ENCODE assay signal across 8 mouse cellular contexts in the genomic region with DNA sequence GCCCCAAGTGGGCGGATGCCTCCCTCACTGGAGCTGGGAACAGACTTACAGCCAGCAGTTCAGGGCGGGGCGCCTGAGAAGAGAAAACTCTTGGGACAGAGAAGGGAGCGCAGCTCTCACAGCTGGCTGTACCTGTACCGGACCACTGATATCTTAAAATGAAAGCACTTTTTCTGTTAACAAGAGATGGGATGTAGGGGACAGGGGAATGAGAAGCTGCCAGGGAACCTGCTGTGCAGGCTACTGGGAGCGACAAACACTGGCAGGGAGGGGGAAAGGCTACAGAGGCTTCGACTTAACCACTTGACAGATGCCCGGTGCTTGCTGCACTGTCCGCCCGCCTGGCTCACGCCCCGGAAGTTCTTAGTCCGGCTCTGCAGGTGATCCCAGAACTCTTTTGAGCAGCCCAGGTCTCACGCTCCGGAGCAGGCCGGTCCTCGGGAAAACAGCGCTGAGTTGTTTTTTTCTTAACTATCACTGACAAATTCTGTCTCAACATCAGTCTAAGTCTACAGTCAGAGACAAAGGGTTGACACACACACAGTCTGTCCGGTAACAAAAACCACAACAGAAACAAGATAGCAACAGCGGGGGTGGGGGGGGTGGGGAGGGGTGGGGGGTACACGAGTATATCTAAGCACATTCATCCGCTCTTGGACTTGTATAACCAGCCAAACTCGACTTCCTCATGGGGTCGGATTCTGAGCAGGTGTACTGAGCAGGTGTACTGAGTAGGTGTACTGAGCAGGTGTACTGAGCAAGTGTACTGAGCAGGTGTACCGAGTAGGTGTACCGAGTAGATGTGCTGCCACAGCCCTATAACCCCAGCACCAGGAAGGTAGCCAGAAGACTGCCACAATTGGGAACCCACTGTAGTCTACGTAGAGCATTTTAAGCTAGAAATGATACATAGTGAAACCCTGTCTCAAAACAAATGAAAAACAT. TPM values are rescaled to one million over a fixed set of nuclear protein-coding genes. Genes with fewer than 3 reads are reported as not detected.
DNase-seq lines count a peak whose midpoint lies in the region; ATAC-seq and TF ChIP-seq lines count a peak whose summit lies in the region.

No protein-coding gene starts in this region.

- H3K9me3 ChIP-seq in forebrain, embryonic 15.5 days = no peaks in the 10 kb centered on the region
- H3K9me3 ChIP-seq in limb, embryonic 12.5 days = no peaks in the 10 kb centered on the region
- no peaks in the 10 kb centered on the region for H3K9me3 ChIP-seq in midbrain, postnatal 0 days (ENCODE audit: low read length)

- 21% methylated on average over 27 of the region's 27 CpGs for WGBS in forebrain, embryonic 15.5 days
- WGBS in limb, embryonic 12.5 days = 23% methylated on average over 27 of the region's 27 CpGs
- WGBS in midbrain, postnatal 0 days = 22% methylated on average over 27 of the region's 27 CpGs

- peaks cover 5% of the 10 kb centered on the region for H3K4me1 ChIP-seq in forebrain, embryonic 15.5 days
- H3K4me1 ChIP-seq in limb, embryonic 12.5 days (replicated peaks) = peaks cover 18% of the 10 kb centered on the region
- no peaks in the 10 kb centered on the region for H3K4me1 ChIP-seq in midbrain, postnatal 0 days (ENCODE audit: insufficient read depth, low read length)

- H3K27ac ChIP-seq in forebrain, embryonic 15.5 days (replicated peaks) = no peak overlapping the region
- H3K27ac ChIP-seq in limb, embryonic 12.5 days = no peak overlapping the region
- H3K27ac ChIP-seq in midbrain, postnatal 0 days (ENCODE audit: low read depth, low read length) = no peak overlapping the region

- no peak for TF ChIP-seq CTCF in midbrain, postnatal 0 days (IDR thresholded peaks at IDR 0.05)

- H3K27me3 ChIP-seq in forebrain, embryonic 15.5 days = no peaks in the 10 kb centered on the region
- H3K27me3 ChIP-seq in limb, embryonic 12.5 days = no peaks in the 10 kb centered on the region; the same call in 1 of the 2 replicates
- no peaks in the 10 kb centered on the region for H3K27me3 ChIP-seq in midbrain, postnatal 0 days (ENCODE audit: insufficient read depth, low read length)

- 0 out of 2 replicates have a peak overlapping the region, but pooled peaks have one; percentile 9 for H3K4me3 ChIP-seq in forebrain, embryonic 15.5 days
- peak overlapping the region; percentile 16 for H3K4me3 ChIP-seq in limb, embryonic 12.5 days (replicated peaks)
- H3K4me3 ChIP-seq in midbrain, postnatal 0 days (ENCODE audit: low read depth, low read length) = peak overlapping the region; percentile 15; the same call in 1 of the 2 replicates

- no peak for ATAC-seq in forebrain, embryonic 15.5 days (replicated peaks)
- no peak for ATAC-seq in limb, embryonic 12.5 days (ENCODE audit: insufficient number of reproducible peaks, insufficient read depth, low FRiP score, low TSS enrichment, low read depth)
- ATAC-seq in midbrain, postnatal 0 days (ENCODE audit: low FRiP score) = no peak

- peak; percentile 50 to 61 for DNase-seq in lung, adult 18-20 months
- no peak for DNase-seq in lung, postnatal 10 days
- no peak for DNase-seq in midbrain, postnatal 0 days (ENCODE audit: low spot score)
- peak; percentile 67 for DNase-seq in thymus, postnatal 4 days
- no peak for DNase-seq in frontal cortex, adult 2 months (ENCODE audit: extremely low spot score in 1 of 2, low spot score in 1 of 2)
- no peak for DNase-seq in adrenal gland, adult (ENCODE audit: inconsistent age in 2 of 2, low spot score in 1 of 2)

- H3K36me3 ChIP-seq in forebrain, embryonic 15.5 days = no peaks in the 10 kb centered on the region
- H3K36me3 ChIP-seq in limb, embryonic 12.5 days = no peaks in the 10 kb centered on the region
- H3K36me3 ChIP-seq in midbrain, postnatal 0 days (ENCODE audit: insufficient read depth, low read length) = no peaks in the 10 kb centered on the region

- peak overlapping the region; percentile 35 for H3K4me2 ChIP-seq in forebrain, embryonic 15.5 days (replicated peaks)
- H3K4me2 ChIP-seq in limb, embryonic 12.5 days = peak overlapping the region; percentile 50
- H3K4me2 ChIP-seq in midbrain, postnatal 0 days (ENCODE audit: low read depth, low read length, poor library complexity, severe bottlenecking) = peak overlapping the region; percentile 39

- H3K9ac ChIP-seq in forebrain, embryonic 15.5 days (replicated peaks) = no peak overlapping the region
- no peak overlapping the region; the same call in 1 of the 2 replicates for H3K9ac ChIP-seq in limb, embryonic 12.5 days (replicated peaks)
- H3K9ac ChIP-seq in midbrain, postnatal 0 days (replicated peaks; ENCODE audit: low read length, poor library complexity, severe bottlenecking) = 0 out of 2 replicates have a peak overlapping the region, but pooled peaks have one; percentile 24

RNA-seq across cellular contexts. Expression of a gene that starts 2.0 kb away (rescaled TPM):
- polyA plus RNA-seq in forebrain, embryonic 15.5 days (2015; fragmentation: Nextera tagmentation; extraction: Ambion mirVana) = 1.3 and 1.6 TPM in 2 replicates
- polyA plus RNA-seq in limb, embryonic 12.5 days (2016; fragmentation: Nextera tagmentation; extraction: Ambion mirVana) = 1.4 and 1.8 TPM in 2 replicates
- 2.3 and 5.9 TPM in 2 replicates for total RNA-seq in midbrain, postnatal 0 days (2014; rRNA removed)
- 1.4 and 1.9 TPM in 2 replicates for polyA plus RNA-seq in midbrain, postnatal 0 days (2015; fragmentation: Nextera tagmentation; extraction: Ambion mirVana)
- 2.3 and 2.9 TPM in 2 replicates for polyA plus RNA-seq in frontal cortex, adult 2 months (2012; rRNA removed)

RNA-seq across cellular contexts. Expression of a gene that starts 2.0 kb away (rescaled TPM):
- not detected in 2 replicates for polyA plus RNA-seq in forebrain, embryonic 15.5 days (2015; fragmentation: Nextera tagmentation; extraction: Ambion mirVana)
- not detected in 2 replicates for polyA plus RNA-seq in limb, embryonic 12.5 days (2016; fragmentation: Nextera tagmentation; extraction: Ambion mirVana)
- 0.49 TPM in 1 of 2 replicates, not detected in the other for total RNA-seq in midbrain, postnatal 0 days (2014; rRNA removed)
- not detected in 2 replicates for polyA plus RNA-seq in midbrain, postnatal 0 days (2015; fragmentation: Nextera tagmentation; extraction: Ambion mirVana)
- polyA plus RNA-seq in frontal cortex, adult 2 months (2012; rRNA removed) = 0.16 and 0.23 TPM in 2 replicates

RNA-seq across cellular contexts. Expression of a gene that starts 32.9 kb away (rescaled TPM):
- polyA plus RNA-seq in forebrain, embryonic 15.5 days (2015; fragmentation: Nextera tagmentation; extraction: Ambion mirVana) = 0.50 and 0.66 TPM in 2 replicates
- polyA plus RNA-seq in limb, embryonic 12.5 days (2016; fragmentation: Nextera tagmentation; extraction: Ambion mirVana) = 1.3 and 1.7 TPM in 2 replicates
- 1.9 TPM in 2 replicates for total RNA-seq in midbrain, postnatal 0 days (2014; rRNA removed)
- 1.7 and 1.8 TPM in 2 replicates for polyA plus RNA-seq in midbrain, postnatal 0 days (2015; fragmentation: Nextera tagmentation; extraction: Ambion mirVana)
- polyA plus RNA-seq in frontal cortex, adult 2 months (2012; rRNA removed) = 0.86 TPM in 2 replicates

RNA-seq across cellular contexts. Expression of a gene that starts 46.9 kb away (rescaled TPM):
- polyA plus RNA-seq in forebrain, embryonic 15.5 days (2015; fragmentation: Nextera tagmentation; extraction: Ambion mirVana) = 67.6 and 69.0 TPM in 2 replicates
- polyA plus RNA-seq in limb, embryonic 12.5 days (2016; fragmentation: Nextera tagmentation; extraction: Ambion mirVana) = 157 and 161 TPM in 2 replicates
- 2.9 and 4.2 TPM in 2 replicates for total RNA-seq in midbrain, postnatal 0 days (2014; rRNA removed)
- 11.3 and 11.5 TPM in 2 replicates for polyA plus RNA-seq in midbrain, postnatal 0 days (2015; fragmentation: Nextera tagmentation; extraction: Ambion mirVana)
- polyA plus RNA-seq in frontal cortex, adult 2 months (2012; rRNA removed) = 6.0 and 7.4 TPM in 2 replicates

RNA-seq across cellular contexts. Expression of a gene that starts 48.5 kb away (rescaled TPM):
- not detected in 2 replicates for polyA plus RNA-seq in forebrain, embryonic 15.5 days (2015; fragmentation: Nextera tagmentation; extraction: Ambion mirVana)
- 0.26 TPM in 1 of 2 replicates, not detected in the other for polyA plus RNA-seq in limb, embryonic 12.5 days (2016; fragmentation: Nextera tagmentation; extraction: Ambion mirVana)
- 0.16 TPM in 1 of 2 replicates, not detected in the other for total RNA-seq in midbrain, postnatal 0 days (2014; rRNA removed)
- not detected in 2 replicates for polyA plus RNA-seq in midbrain, postnatal 0 days (2015; fragmentation: Nextera tagmentation; extraction: Ambion mirVana)
- 0.15 and 0.16 TPM in 2 replicates for polyA plus RNA-seq in frontal cortex, adult 2 months (2012; rRNA removed)

Comparison
In these comparisons a context has a peak if more than half of its experiments do, and no peak if none do; other contexts are left out.
1. DNase-seq: peak in lung, adult 18-20 months (2 of 2) and thymus, postnatal 4 days (single experiment); none in lung, postnatal 10 days (single experiment), midbrain, postnatal 0 days (single experiment), frontal cortex, adult 2 months (0 of 2) and adrenal gland, adult (0 of 2).
2. Peak in every context shown above with its lines, with median percentiles within 50 percentile points of each other: H3K4me2 ChIP-seq and H3K4me3 ChIP-seq.